Mouse (Mus musculus) pancreas, adult 10 weeks (tissue): ENCODE measurements around the gene C1galt1. TPM values are rescaled to one million over a fixed set of nuclear protein-coding genes. Genes with fewer than 3 reads are reported as not detected.

Source experiments
- polyA plus RNA-seq: library from polyadenylated mRNA; stranded (reverse); fragments of 350-450 nt; fragmentation: Illumina TruSeq; extraction: RNeasy Lipid Tissue Mini Kit (QIAGEN cat#74804); gene quantifications from one replicate; pipeline ENCODE4 v1.2.3, GENCODE M21; 2015; ENCODE audit warnings: low read depth, low replicate concordance; ENCODE audit not compliant: insufficient read depth

The C1galt1 gene
- polyA plus RNA-seq = 5.2 TPM

DNA sequence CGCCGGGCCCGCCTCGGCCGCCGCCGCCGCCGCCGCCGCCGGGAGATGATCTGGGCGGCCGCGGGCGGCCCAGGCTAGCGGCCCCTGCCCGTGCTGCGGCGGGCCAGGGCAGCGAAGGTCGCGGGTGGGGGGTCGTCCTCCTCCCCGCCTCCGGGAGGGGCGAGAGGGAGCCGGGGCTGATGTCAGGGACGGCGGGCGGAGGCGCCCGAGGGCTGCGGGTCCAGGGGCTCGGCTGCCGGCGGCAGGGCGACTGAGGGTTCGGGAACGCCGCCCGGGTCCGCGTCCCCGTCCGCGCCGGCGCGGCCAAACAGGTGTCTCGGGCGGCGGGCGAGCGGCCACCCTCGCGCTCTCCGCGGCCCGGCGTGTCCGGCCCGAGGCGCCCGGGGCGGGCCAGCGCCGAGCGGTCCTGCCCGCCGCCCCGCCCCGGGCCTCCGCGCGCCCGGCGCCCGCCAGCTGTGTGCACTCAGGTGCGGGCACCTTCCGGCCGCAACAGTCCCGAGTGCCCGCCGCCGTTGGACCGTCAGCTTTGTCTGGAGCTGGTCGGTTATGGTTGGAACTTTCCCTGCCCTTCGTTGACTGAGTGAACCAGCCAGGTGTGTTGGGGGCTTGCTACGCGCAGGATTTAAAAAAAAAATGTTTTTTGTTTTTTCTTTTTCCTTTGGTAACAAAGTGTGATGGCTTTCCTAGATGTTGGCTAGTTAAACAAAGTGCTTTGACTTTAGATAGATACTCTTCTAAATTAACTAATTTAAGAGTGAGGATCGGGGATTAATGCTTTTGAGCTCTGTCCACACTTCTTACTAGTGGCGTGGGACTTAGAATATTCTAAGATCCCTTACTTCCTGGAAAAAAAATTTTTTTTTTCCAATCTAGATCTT is at the start of gene C1galt1:
Gene C1galt1 (plus strand): TSS at position 41 of the 878 bp plus-strand sequence.

Other genes starting within 250 kb of the C1galt1 start
- 107 TPM for gene Asns, start 151.6 kb upstream of the C1galt1 start, polyA plus RNA-seq